Mouse (Mus musculus): ENCODE data around the gene Slc7a15. TPM values are rescaled to one million over a fixed set of nuclear protein-coding genes. Genes with fewer than 3 reads are reported as not detected.
A peak's percentile ranks its signal among the peaks of the same experiment; 100 is the strongest.
"Not testable (repeated sequence)": the region's sequence is repeated elsewhere in the genome, so short reads cannot be mapped to it uniquely, and the experiment has no call there.

The Slc7a15 gene
- polyA plus RNA-seq (2012; ENCODE audit: insufficient read depth, low replicate concordance), result not detected in 2 replicates

- not testable (repeated sequence) for H3K27me3 ChIP-seq (replicated peaks); H3K36me3 ChIP-seq (replicated peaks; ENCODE audit: low read length); H3K4me1 ChIP-seq; H3K4me3 ChIP-seq (replicated peaks)
- peaks cover 31% of the 10 kb centered on the region for H3K9me3 ChIP-seq
Observed at GRCm38 (mm10) chr12:8598966-8599365, at the start of gene Slc7a15. Gene Slc7a15, minus strand, starts transcription at chr12:8599066.

- H3K4me1 ChIP-seq; H3K36me3 ChIP-seq (replicated peaks; ENCODE audit: low read length); H3K4me3 ChIP-seq (replicated peaks); H3K27me3 ChIP-seq (replicated peaks); H3K9me3 ChIP-seq: not testable (repeated sequence)
Observed at GRCm38 (mm10) chr12:8648211-8648610, 49.3 kb upstream of the Slc7a15 start.

- Histone ChIP-seq H3K9me3 (peaks cover 3% of the 10 kb centered on the region; the same call in 1 of the 2 replicates), H3K36me3 (replicated peaks; ENCODE audit: low read length) (peaks cover 4% of the 10 kb centered on the region), H3K4me3 (replicated peaks) (peak overlapping the region; percentile 95), H3K27me3 (replicated peaks) (no peaks in the 10 kb centered on the region), H3K4me1 (peaks cover 12% of the 10 kb centered on the region)
- TF ChIP-seq GATA1 (IDR thresholded peaks at IDR 0.05; ENCODE audit: borderline replicate concordance, low read length) (no peak), FLI1 (IDR thresholded peaks at IDR 0.05; ENCODE audit: low read length) (no peak)
Observed at GRCm38 (mm10) chr12:8641425-8641735, 42.5 kb upstream of the Slc7a15 start.

GRCm38 (mm10) chr12:8640711-8641424, 42.0 kb upstream of the Slc7a15 start:
- Histone ChIP-seq H3K36me3 (replicated peaks; ENCODE audit: low read length) (peaks cover 4% of the 10 kb centered on the region), H3K4me3 (replicated peaks) (peak overlapping the region; percentile 95), H3K9me3 (peaks cover 3% of the 10 kb centered on the region; the same call in 1 of the 2 replicates), H3K27me3 (replicated peaks) (no peaks in the 10 kb centered on the region), H3K4me1 (peaks cover 12% of the 10 kb centered on the region)
- peak; percentile 20; the same call in 1 of the 2 replicates for TF ChIP-seq FLI1 (IDR thresholded peaks at IDR 0.05; ENCODE audit: low read length)
- no peak for TF ChIP-seq GATA1 (IDR thresholded peaks at IDR 0.05; ENCODE audit: borderline replicate concordance, low read length)

- Histone ChIP-seq H3K4me1 (peaks cover 12% of the 10 kb centered on the region), H3K4me3 (replicated peaks) (peak overlapping the region; percentile 95)
- H3K9me3 ChIP-seq; H3K36me3 ChIP-seq (replicated peaks; ENCODE audit: low read length); H3K27me3 ChIP-seq (replicated peaks): not testable (repeated sequence)
Observed at GRCm38 (mm10) chr12:8640186-8640585, 41.3 kb upstream of the Slc7a15 start.

GRCm38 (mm10) chr12:8638411-8639087, 39.7 kb upstream of the Slc7a15 start:
- H3K4me1 ChIP-seq, result peaks cover 12% of the 10 kb centered on the region
- H3K36me3 ChIP-seq (replicated peaks; ENCODE audit: low read length); H3K27me3 ChIP-seq (replicated peaks); H3K9me3 ChIP-seq: not testable (repeated sequence)
- H3K4me3 ChIP-seq (replicated peaks), result peak overlapping the region; percentile 29

GRCm38 (mm10) chr12:8636945-8637344, 38.1 kb upstream of the Slc7a15 start:
- peaks cover 12% of the 10 kb centered on the region for H3K4me1 ChIP-seq
- no peaks in the 10 kb centered on the region for H3K27me3 ChIP-seq (replicated peaks)
- TF ChIP-seq GATA1 (IDR thresholded peaks at IDR 0.05; ENCODE audit: borderline replicate concordance, low read length) (no peak), FLI1 (IDR thresholded peaks at IDR 0.05; ENCODE audit: low read length) (peak; percentile 96)
- H3K36me3 ChIP-seq (replicated peaks; ENCODE audit: low read length), result peaks cover 4% of the 10 kb centered on the region
- peak overlapping the region; percentile 25 for H3K4me3 ChIP-seq (replicated peaks)
- H3K9me3 ChIP-seq, result peaks cover 3% of the 10 kb centered on the region; the same call in 1 of the 2 replicates

GRCm38 (mm10) chr12:8635546-8635945, 36.7 kb upstream of the Slc7a15 start:
- no peaks in the 10 kb centered on the region for H3K27me3 ChIP-seq (replicated peaks)
- H3K4me1 ChIP-seq, result peaks cover 9% of the 10 kb centered on the region
- peaks cover 3% of the 10 kb centered on the region; the same call in 1 of the 2 replicates for H3K9me3 ChIP-seq
- TF ChIP-seq FLI1 (IDR thresholded peaks at IDR 0.05; ENCODE audit: low read length) (no peak), GATA1 (IDR thresholded peaks at IDR 0.05; ENCODE audit: borderline replicate concordance, low read length) (no peak)
- H3K36me3 ChIP-seq (replicated peaks; ENCODE audit: low read length), result peaks cover 4% of the 10 kb centered on the region
- H3K4me3 ChIP-seq (replicated peaks), result no peak overlapping the region

GRCm38 (mm10) chr12:8634306-8634705, 35.4 kb upstream of the Slc7a15 start:
- peaks cover 3% of the 10 kb centered on the region; the same call in 1 of the 2 replicates for H3K9me3 ChIP-seq
- H3K4me1 ChIP-seq, result peaks cover 9% of the 10 kb centered on the region
- no peak overlapping the region for H3K4me3 ChIP-seq (replicated peaks)
- TF ChIP-seq FLI1 (IDR thresholded peaks at IDR 0.05; ENCODE audit: low read length) (no peak), GATA1 (IDR thresholded peaks at IDR 0.05; ENCODE audit: borderline replicate concordance, low read length) (no peak)
- H3K27me3 ChIP-seq (replicated peaks), result no peaks in the 10 kb centered on the region
- H3K36me3 ChIP-seq (replicated peaks; ENCODE audit: low read length), result peaks cover 7% of the 10 kb centered on the region

GRCm38 (mm10) chr12:8632737-8633365, 34.0 kb upstream of the Slc7a15 start:
- peaks cover 4% of the 10 kb centered on the region for H3K4me1 ChIP-seq
- peaks cover 3% of the 10 kb centered on the region; the same call in 1 of the 2 replicates for H3K9me3 ChIP-seq
- peaks cover 7% of the 10 kb centered on the region for H3K36me3 ChIP-seq (replicated peaks; ENCODE audit: low read length)
- H3K4me3 ChIP-seq (replicated peaks), result no peak overlapping the region
- no peaks in the 10 kb centered on the region for H3K27me3 ChIP-seq (replicated peaks)
- TF ChIP-seq FLI1 (IDR thresholded peaks at IDR 0.05; ENCODE audit: low read length) (no peak), GATA1 (IDR thresholded peaks at IDR 0.05; ENCODE audit: borderline replicate concordance, low read length) (no peak)

Data from megakaryocyte, embryonic 14.5 days (primary cell).